Mouse (Mus musculus): ENCODE data around the gene Hras.

DNA sequence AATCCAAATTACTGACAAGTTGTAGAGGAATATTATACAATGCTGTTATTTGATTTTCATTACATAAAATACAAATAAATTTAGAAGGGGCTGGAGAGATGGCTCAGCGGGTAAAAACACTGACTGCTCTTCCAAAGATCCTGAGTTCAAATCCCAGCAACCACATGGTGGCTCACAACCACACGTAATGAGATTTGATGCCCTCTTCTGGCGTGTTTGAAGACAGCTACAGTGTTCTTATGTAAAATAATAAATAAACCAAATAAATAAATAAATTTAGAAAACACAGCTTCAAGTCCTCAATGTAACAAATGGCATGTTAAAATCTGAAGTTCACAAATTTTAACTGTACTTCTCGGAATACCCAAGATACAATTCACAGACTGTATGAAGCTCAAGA lies 18.7 kb downstream of the Hras start:
- TF ChIP-seq CTCF (IDR thresholded peaks at IDR 0.05), result no peak
- TF ChIP-seq EP300 (IDR thresholded peaks at IDR 0.05), result no peak

All from lung, postnatal 0 days (tissue).